Mouse (Mus musculus) heart, postnatal 4 days (tissue): ENCODE measurements at regions not wholly inside any gene's neighbourhood (a gene's known extent, or its start where the extent isn't known, plus 50 kb on each side); places are given as distances from the start of the nearest gene placed in this dataset.

Experiments
- DNase-seq: peaks from one replicate; pipeline ENCODE4 v3.0.0; 2021

GRCm38 (mm10) chr11:31282136-31282535, 87.7 kb downstream of the Stc2 start:
- no peak for DNase-seq

GRCm38 (mm10) chr11:31248467-31248866, 66.2 kb upstream of the Gm17332 start:
- peak; percentile 80 for DNase-seq
